Mouse (Mus musculus) liver, embryonic 14.5 days (tissue): ENCODE results near the gene Hist2h3c1. TPM values are rescaled to one million over a fixed set of nuclear protein-coding genes. Genes with fewer than 3 reads are reported as not detected.
A peak's percentile ranks its signal among the peaks of the same experiment; 100 is the strongest.
"Not testable (repeated sequence)": the region's sequence is repeated elsewhere in the genome, so short reads cannot be mapped to it uniquely, and the experiment has no call there.

Experiments
- ATAC-seq: fragments of 200-750 bp; cut with Nextera tagmentation; 2 replicates; pipeline ENCODE4 v1.8.0; 2017; ENCODE audit warnings: moderate number of reproducible peaks, mild to moderate bottlenecking, moderate library complexity; ENCODE audit not compliant: insufficient read depth
- DNase-seq, 3 experiments: peaks; one replicate each; pipeline ENCODE4 v3.0.0-alpha.2; 2012 to 2013; ENCODE audit warnings: low read depth in 3 of 3, low spot score in 3 of 3
- H3K27ac ChIP-seq: fragments of 300-500 bp; sonication (generic); 2 replicates; pipeline ENCODE4 v1.5.1; 2014; ENCODE audit warnings: moderate library complexity, mild to moderate bottlenecking, control low read depth, inconsistent platforms
- H3K27me3 ChIP-seq: fragments of 300-500 bp; sonication (generic); 2 replicates; pipeline ENCODE4 v1.6.1; 2014; ENCODE audit warnings: mild to moderate bottlenecking, low read length, moderate library complexity; ENCODE audit not compliant: control insufficient read depth, insufficient read depth
- H3K36me3 ChIP-seq: fragments of 300-500 bp; sonication (generic); replicated peaks from 2 replicates; pipeline ENCODE4 v1.6.1; 2014; ENCODE audit warnings: low read depth; ENCODE audit not compliant: control insufficient read depth, insufficient read depth
- H3K4me1 ChIP-seq, 2 experiments: fragments of 200-500 bp in 1 of 2; fragments of 300-500 bp in 1 of 2; sonication (generic) in 1 of 2; replicated peaks; 2 replicates each; pipeline ENCODE4 v1.6.1; 2012 to 2014; ENCODE audit warnings: antibody characterized with exemption in 1 of 2, inconsistent platforms in 1 of 2, low read length in 1 of 2; ENCODE audit not compliant: control insufficient read depth in 2 of 2, insufficient read depth in 2 of 2
- H3K4me2 ChIP-seq: fragments of 300-500 bp; sonication (generic); 2 replicates; pipeline ENCODE4 v1.6.1; 2014; ENCODE audit warnings: low read depth, mild to moderate bottlenecking, control low read depth, moderate library complexity
- H3K4me3 ChIP-seq, 2 experiments: fragments of 200-500 bp in 1 of 2; fragments of 300-500 bp in 1 of 2; sonication (generic) in 1 of 2; 2 replicates each; pipeline ENCODE4 v1.5.1; 2012 to 2014; ENCODE audit warnings: low read depth in 2 of 2, low read length in 2 of 2, mild to moderate bottlenecking in 2 of 2, control low read depth in 1 of 2, inconsistent platforms in 1 of 2, moderate library complexity in 1 of 2; ENCODE audit not compliant: insufficient read depth in 1 of 2
- H3K9ac ChIP-seq: fragments of 300-500 bp; sonication (generic); replicated peaks from 2 replicates; pipeline ENCODE4 v1.6.1; 2014; ENCODE audit warnings: mild to moderate bottlenecking, control low read depth, moderate library complexity
- H3K9me3 ChIP-seq: fragments of 300-500 bp; sonication (generic); 2 replicates; pipeline ENCODE4 v1.6.1; 2016; ENCODE audit warnings: low read length, mixed read lengths; ENCODE audit not compliant: control insufficient read depth
- CTCF ChIP-seq: IDR thresholded peaks from 2 replicates; pipeline ENCODE4 v1.5.1; 2016; ENCODE audit warnings: antibody characterized with exemption, low read depth, control low read depth
- EP300 ChIP-seq: IDR thresholded peaks from 2 replicates; pipeline ENCODE4 v1.6.1; 2016; ENCODE audit warnings: antibody characterized with exemption, low read depth
- WGBS: fragments of 180-500 bp; shearing (Covaris S2); extraction: QIAGEN DNeasy Blood & Tissue Kit; methylation state at CpG from one replicate; pipeline ENCODE4 v1.1.7; 2014; ENCODE audit not compliant: insufficient replicate concordance; 5-methylcytosine and 5-hydroxymethylcytosine counted together
- polyA plus RNA-seq, 2 experiments: library from polyadenylated mRNA; depleted of rRNA in 1 of 2; stranded (reverse) in 1 of 2; unstranded in 1 of 2; fragments of >200 nt; fragmentation: Nextera tagmentation in 1 of 2; extraction: Ambion mirVana in 1 of 2; gene quantifications; 2 replicates each; pipeline versions ENCODE4 v1.2.1 to v1.2.3; 2012 to 2014

The Hist2h3c1 gene
- polyA plus RNA-seq, 2 experiments = 2.4 to 2.6 TPM

GRCm38 (mm10) chr3:96239949-96240798 lies 6.3 kb upstream of the Hist2h3c1 start, which contains the start of gene Hist2h2aa2:
Gene Hist2h2aa2 (minus strand): TSS chr3:96240276.
- H3K9ac ChIP-seq = peak within 1 kb of the TSS; percentile 76
- ATAC-seq = peak; percentile 60
- WGBS = 6% methylated on average over 20 of the region's 85 CpGs
- not testable (repeated sequence) for DNase-seq, H3K36me3 ChIP-seq, H3K27me3 ChIP-seq, H3K9me3 ChIP-seq
- peaks cover 25 to 38% of the 10 kb centered on the region in 2 experiments for H3K4me1 ChIP-seq
- peak within 1 kb of the TSS; percentile 86 for H3K27ac ChIP-seq
- H3K4me3 ChIP-seq = peak within 1 kb of the TSS; percentile 43 to 57
- TF ChIP-seq EP300 = peak; percentile 62
- H3K4me2 ChIP-seq = peak within 1 kb of the TSS; percentile 69

- Histone ChIP-seq H3K27ac (peak overlapping the region; percentile 86), H3K27me3 (no peaks in the 10 kb centered on the region), H3K9me3 (no peaks in the 10 kb centered on the region), H3K4me2 (peak overlapping the region; percentile 69), H3K4me1 (peaks cover 25 to 38% of the 10 kb centered on the region in 2 experiments), H3K4me3 (peak overlapping the region in 1 of 2 experiments; percentile 43; a peak in 2 of 4 replicates), H3K9ac (peak overlapping the region; percentile 76), H3K36me3 (no peaks in the 10 kb centered on the region)
- ATAC-seq = no peak
- WGBS = 77% methylated on average over 9 of the region's 9 CpGs
- no peak for DNase-seq
- TF ChIP-seq EP300 (no peak), CTCF (no peak)
Measured at GRCm38 (mm10) chr3:96240799-96241197, 5.7 kb upstream of the Hist2h3c1 start.

DNA sequence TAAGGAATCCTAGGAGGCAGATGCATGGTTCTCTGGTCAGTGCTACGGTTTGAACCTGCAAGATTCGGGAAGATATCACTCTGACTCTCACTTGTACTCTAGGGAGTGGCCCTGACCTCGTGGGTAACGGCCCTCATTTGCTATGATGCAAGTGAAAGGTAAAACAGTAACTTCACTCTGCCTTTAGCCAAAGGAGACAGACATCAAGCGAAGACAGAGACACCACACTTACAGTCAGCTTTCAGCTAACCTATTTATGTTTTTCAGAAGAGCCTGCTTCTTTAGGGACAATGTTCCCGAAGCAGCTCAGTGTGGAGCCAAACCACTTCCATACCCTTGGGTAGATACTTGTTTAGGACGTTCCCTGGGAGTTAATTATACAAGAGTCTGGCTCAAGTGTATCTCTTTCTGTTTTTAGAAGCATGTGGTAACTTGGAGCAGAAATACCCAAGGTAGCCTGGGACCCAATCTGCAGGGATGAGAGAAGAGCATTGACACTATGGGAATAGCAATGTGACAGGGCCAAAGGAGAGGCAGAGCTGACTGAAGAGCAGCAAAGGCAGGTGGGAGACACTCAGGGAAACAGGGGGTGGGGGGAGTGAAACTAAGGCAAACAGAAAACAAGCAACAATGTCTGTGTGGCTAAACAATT lies 2.4 kb upstream of the Hist2h3c1 start:
- peak overlapping the region; percentile 99 for H3K9ac ChIP-seq
- H3K36me3 ChIP-seq = no peaks in the 10 kb centered on the region
- peaks cover 30 to 39% of the 10 kb centered on the region in 2 experiments for H3K4me1 ChIP-seq
- no peaks in the 10 kb centered on the region for H3K27me3 ChIP-seq
- 65% methylated on average over 7 of the region's 7 CpGs for WGBS
- H3K4me2 ChIP-seq = peak overlapping the region; percentile 95
- ATAC-seq = no peak
- peak overlapping the region; percentile 99 for H3K27ac ChIP-seq
- peak overlapping the region; percentile 71 to 100; a peak in 3 of 4 replicates for H3K4me3 ChIP-seq
- no peaks in the 10 kb centered on the region for H3K9me3 ChIP-seq
- TF ChIP-seq EP300 (no peak), CTCF (no peak)
- DNase-seq = no peak

- peaks cover 30 to 41% of the 10 kb centered on the region in 2 experiments for H3K4me1 ChIP-seq
- peak within 1 kb of the TSS; percentile 71 to 100 for H3K4me3 ChIP-seq
- WGBS = under 1% methylated on average over 19 of the region's 88 CpGs
- H3K9ac ChIP-seq = peak within 1 kb of the TSS; percentile 99
- peak within 1 kb of the TSS; percentile 99 for H3K27ac ChIP-seq
- H3K9me3 ChIP-seq, H3K27me3 ChIP-seq, H3K36me3 ChIP-seq: not testable (repeated sequence)
- TF ChIP-seq EP300 = peak; percentile 31
- ATAC-seq (peak; percentile 67), DNase-seq (peak in 1 of 3 experiments; percentile 61)
- peak within 1 kb of the TSS; percentile 95 for H3K4me2 ChIP-seq
Measured at GRCm38 (mm10) chr3:96245003-96245886, 1.2 kb upstream of the Hist2h3c1 start, which contains the start of gene Hist2h2aa1. Gene Hist2h2aa1 (plus strand): TSS chr3:96245497.
